Mouse (Mus musculus) heart, adult 2 months (tissue): ENCODE results near the gene Nemp1. TPM values are rescaled to one million over a fixed set of nuclear protein-coding genes. Genes with fewer than 3 reads are reported as not detected.

Source experiments
- DNase-seq, 2 experiments: peaks; one replicate each; pipeline ENCODE4 v3.0.0; 2021
- H3K27ac ChIP-seq: fragments of 200-600 bp; 2 replicates; pipeline ENCODE4 v1.8.1; 2022
- H3K27me3 ChIP-seq: fragments of 200-500 bp; 2 replicates; pipeline ENCODE4 v1.6.1; 2012; ENCODE audit warnings: mild to moderate bottlenecking, low read length, inconsistent platforms, mixed read lengths; ENCODE audit not compliant: control insufficient read depth, insufficient read depth
- H3K36me3 ChIP-seq: fragments of 200-500 bp; 2 replicates; pipeline ENCODE4 v1.6.1; 2012; ENCODE audit warnings: low read length, inconsistent platforms; ENCODE audit not compliant: control insufficient read depth, insufficient read depth
- H3K4me1 ChIP-seq: fragments of 200-500 bp; 2 replicates; pipeline ENCODE4 v1.6.1; 2011; ENCODE audit warnings: low read length; ENCODE audit not compliant: control insufficient read depth, insufficient read depth
- H3K4me3 ChIP-seq: fragments of 200-600 bp; 2 replicates; pipeline ENCODE4 v1.8.1; 2022
- H3K79me2 ChIP-seq: fragments of 200-500 bp; replicated peaks from 2 replicates; pipeline ENCODE4 v1.6.1; 2012; ENCODE audit warnings: mild to moderate bottlenecking, inconsistent platforms, low read length, moderate library complexity, mixed read lengths; ENCODE audit not compliant: control insufficient read depth, insufficient read depth
- H3K9ac ChIP-seq: fragments of 200-500 bp; 2 replicates; pipeline ENCODE4 v1.6.1; 2012; ENCODE audit warnings: low read depth, mild to moderate bottlenecking, control low read depth, inconsistent platforms, low read length, mixed read lengths
- CTCF ChIP-seq: fragments of 200-600 bp; IDR thresholded peaks from 2 replicates; pipeline ENCODE4 v1.8.1; 2022; ENCODE audit warnings: antibody characterized with exemption, mild to moderate bottlenecking, moderate library complexity
- EP300 ChIP-seq: fragments of 200-500 bp; IDR thresholded peaks from 2 replicates; pipeline ENCODE4 v1.6.1; 2011; ENCODE audit warnings: low read depth, low read length, control low read depth; ENCODE audit not compliant: insufficient read depth
- POLR2A ChIP-seq: fragments of 200-500 bp; IDR thresholded peaks from 2 replicates; pipeline ENCODE4 v1.6.1; 2011; ENCODE audit warnings: mild to moderate bottlenecking, low read depth, low read length, control low read depth; ENCODE audit not compliant: insufficient read depth
- WGBS: fragments of 180-500 bp; shearing (Covaris S2); methylation state at CpG from one replicate; pipeline ENCODE4 v1.1.7; 2018; 5-methylcytosine and 5-hydroxymethylcytosine counted together
- intact Hi-C: fragments of 180-260 bp; cut with DNase I; formaldehyde crosslinking; loops from one replicate; pipeline ENCODE4 v1.15.1; 2025
- polyA plus RNA-seq: library from polyadenylated mRNA; depleted of rRNA; stranded (reverse); fragments of >200 nt; gene quantifications from 2 replicates; pipeline ENCODE4 v1.2.3, GENCODE M21; 2012
- total RNA-seq, 2 experiments: library from RNA; stranded (reverse); gene quantifications; 2 replicates each; pipeline ENCODE4 v1.2.3; 2021

Gene Nemp1
- total and polyA plus RNA-seq, 3 experiments, result 2.2 to 4.2 (median 3.7) TPM

DNA sequence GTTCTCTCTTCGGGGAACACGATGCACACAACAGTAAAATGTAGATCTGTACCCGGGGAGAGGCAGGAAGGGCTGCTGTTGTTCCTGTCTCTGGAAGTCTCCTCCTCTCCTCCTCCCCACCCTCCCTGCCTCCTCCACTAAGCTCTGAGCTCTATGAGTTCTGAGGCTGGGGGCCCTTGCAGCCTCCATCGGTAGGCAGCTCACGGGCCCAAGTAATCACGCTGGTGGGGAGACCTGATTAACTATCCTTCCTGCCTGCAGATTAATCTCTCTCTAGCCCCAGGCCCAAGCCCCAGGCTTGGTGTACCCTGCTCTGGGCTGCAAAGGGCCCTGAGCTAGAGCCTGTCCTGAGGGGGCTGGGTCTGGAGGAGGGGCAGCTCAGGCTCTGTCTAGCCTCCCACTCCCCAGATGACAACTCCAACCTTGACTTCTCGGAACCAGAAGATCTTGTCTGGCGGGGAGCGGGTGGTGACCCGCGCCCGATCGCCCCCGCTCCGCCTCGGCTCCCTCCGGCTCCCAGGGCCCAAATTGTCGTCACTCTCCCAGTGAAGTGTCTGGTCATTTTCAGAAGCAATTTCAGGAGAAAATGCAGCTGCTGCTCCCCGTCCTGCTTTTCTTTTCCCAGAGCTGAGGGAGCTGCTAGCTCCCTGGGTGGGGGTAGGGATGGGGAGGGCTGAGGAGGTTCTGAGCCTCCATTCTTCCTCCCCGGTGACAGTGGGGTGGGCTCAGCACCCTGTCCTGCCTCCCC, 55.1 kb downstream of the Nemp1 start:
- Histone ChIP-seq H3K4me3 (peak overlapping the region; percentile 27), H3K9ac (peak overlapping the region; percentile 55), H3K27me3 (peaks cover 1% of the 10 kb centered on the region; the same call in 1 of the 2 replicates), H3K79me2 (no peaks in the 10 kb centered on the region), H3K27ac (peak overlapping the region; percentile 49), H3K36me3 (no peaks in the 10 kb centered on the region), H3K4me1 (no peaks in the 10 kb centered on the region)
- peak in 1 of 2 experiments; percentile 51 for DNase-seq
- intact Hi-C loops, result no loop called here
- TF ChIP-seq CTCF (no peak), POLR2A (no peak), EP300 (no peak)
- 22% methylated on average over 20 of the region's 20 CpGs for WGBS

DNA sequence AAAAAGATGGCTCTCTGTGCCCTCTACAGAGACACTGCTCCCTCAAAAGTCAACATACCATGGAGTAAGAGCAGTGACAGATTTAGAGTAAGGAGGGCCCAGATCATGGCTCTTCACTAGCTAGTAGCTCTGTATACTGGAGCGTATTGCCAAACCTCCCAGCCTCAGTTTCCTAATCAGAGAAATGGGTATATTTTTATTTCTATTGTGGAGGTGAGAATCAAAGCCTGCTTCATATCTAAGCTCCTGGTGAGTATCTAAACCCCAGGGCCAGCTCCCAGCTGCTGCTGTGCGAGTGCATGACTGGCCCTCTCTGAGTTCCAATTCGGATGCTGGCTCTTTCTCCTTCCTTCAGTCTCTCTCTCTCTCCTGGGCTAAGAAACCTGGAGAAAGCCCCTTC, 57.5 kb downstream of the Nemp1 start, which contains the start of gene Tac2:
TSS of gene Tac2 (plus strand) at position 301 of the 400 bp plus-strand sequence.
- intact Hi-C loops, result no loop called here
- DNase-seq, result no peak
- TF ChIP-seq POLR2A, result no peak
- no peak for TF ChIP-seq EP300
- TF ChIP-seq CTCF, result no peak
- H3K4me1 ChIP-seq, result no peaks in the 10 kb centered on the region
- H3K79me2 ChIP-seq, result no peaks in the 10 kb centered on the region
- WGBS, result 75% methylated on average over 3 of the region's 3 CpGs
- H3K9ac ChIP-seq, result no peak within 1 kb of the TSS
- H3K27ac ChIP-seq, result no peak within 1 kb of the TSS
- H3K4me3 ChIP-seq, result no peak within 1 kb of the TSS
- peaks cover 1% of the 10 kb centered on the region; the same call in 1 of the 2 replicates for H3K27me3 ChIP-seq
- H3K36me3 ChIP-seq, result no peaks in the 10 kb centered on the region

DNA sequence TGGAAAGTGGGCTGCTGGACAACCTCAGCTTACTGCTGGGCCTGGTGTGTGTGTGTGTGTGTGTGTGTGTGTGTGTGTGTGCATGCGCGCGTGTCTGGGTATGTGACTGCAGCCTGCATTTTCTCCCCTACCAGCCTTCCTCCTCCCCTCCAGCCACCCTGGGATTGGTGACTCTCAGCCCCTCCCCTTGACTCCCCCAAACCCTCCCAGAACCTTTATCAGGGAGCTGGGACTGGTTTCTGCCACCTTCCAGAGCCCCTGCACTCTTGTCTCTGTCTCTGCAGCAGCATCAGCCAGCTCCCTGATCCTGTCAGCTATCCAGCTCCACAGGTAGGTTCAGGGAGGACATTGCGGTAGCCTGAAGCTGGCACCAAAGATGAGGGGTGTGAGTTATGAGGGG, 58.4 kb downstream of the Nemp1 start:
- no peak for DNase-seq
- Histone ChIP-seq H3K27ac (no peak overlapping the region), H3K79me2 (no peaks in the 10 kb centered on the region), H3K36me3 (no peaks in the 10 kb centered on the region), H3K4me3 (no peak overlapping the region), H3K27me3 (peaks cover 1% of the 10 kb centered on the region; the same call in 1 of the 2 replicates), H3K4me1 (no peaks in the 10 kb centered on the region), H3K9ac (no peak overlapping the region)
- no peak for TF ChIP-seq EP300
- WGBS, result 57% methylated on average over 4 of the region's 4 CpGs
- intact Hi-C loops, result no loop called here

DNA sequence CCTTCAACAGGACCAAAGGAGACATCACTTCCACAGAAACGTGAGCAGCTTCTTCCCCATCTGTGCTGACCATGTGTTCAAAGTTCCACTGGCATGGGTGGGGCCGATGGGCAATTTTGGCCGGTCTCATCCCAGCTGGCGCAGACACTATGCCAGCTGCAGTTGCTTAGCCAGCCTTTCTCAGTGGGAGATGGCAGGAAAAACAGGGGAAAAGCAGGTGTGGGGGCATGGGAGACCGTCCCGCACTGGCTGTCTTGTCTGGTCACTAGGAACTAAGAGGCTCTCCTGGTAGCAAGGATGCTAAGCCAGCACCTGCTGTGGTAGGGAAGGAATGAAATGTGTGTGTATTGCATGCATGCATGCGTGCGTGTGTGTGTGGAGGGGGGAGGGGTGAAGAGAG, 61.7 kb downstream of the Nemp1 start:
- TF ChIP-seq EP300 (no peak), CTCF (no peak), POLR2A (no peak)
- Histone ChIP-seq H3K27ac (no peak overlapping the region), H3K4me1 (no peaks in the 10 kb centered on the region), H3K9ac (no peak overlapping the region), H3K4me3 (no peak overlapping the region), H3K79me2 (no peaks in the 10 kb centered on the region), H3K27me3 (no peaks in the 10 kb centered on the region), H3K36me3 (no peaks in the 10 kb centered on the region)
- WGBS, result 68% methylated on average over 8 of the region's 8 CpGs
- intact Hi-C loops, result no loop called here
- DNase-seq, result no peak

DNA sequence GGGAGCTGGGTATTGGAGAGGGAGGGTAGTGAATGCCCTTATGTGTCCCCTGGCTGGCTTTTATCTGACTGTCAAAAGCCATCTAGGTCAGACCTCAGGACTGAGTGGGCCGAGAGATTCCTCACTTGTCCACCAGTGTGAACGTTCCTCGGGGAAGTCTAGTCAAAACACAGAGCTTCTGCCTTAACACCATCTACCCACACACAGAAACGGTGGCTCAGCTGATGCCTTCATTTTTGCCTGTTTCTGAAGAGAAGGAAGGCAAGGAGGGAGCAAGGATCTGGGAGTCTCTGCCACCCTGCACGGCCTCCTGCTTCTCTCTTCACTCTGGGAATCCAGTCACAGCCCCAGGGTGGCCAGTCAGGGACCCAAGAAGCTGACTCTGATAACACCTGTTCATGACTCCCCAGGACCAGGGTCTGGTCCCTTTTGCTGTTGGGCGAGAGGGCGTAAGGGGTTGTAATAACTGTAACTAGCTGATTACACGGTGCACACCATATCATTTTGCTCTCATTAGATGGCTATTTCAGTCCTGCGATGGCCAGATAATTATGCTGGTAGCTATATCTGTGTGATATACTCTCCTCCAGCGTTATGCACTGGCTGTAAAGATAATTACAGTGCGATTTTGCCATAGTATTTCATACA, 63.7 kb downstream of the Nemp1 start:
- WGBS, result 63% methylated on average over 11 of the region's 11 CpGs
- TF ChIP-seq POLR2A (no peak), CTCF (no peak), EP300 (no peak)
- Histone ChIP-seq H3K36me3 (no peaks in the 10 kb centered on the region), H3K27ac (no peak overlapping the region), H3K79me2 (no peaks in the 10 kb centered on the region), H3K9ac (no peak overlapping the region), H3K4me3 (no peak overlapping the region), H3K27me3 (no peaks in the 10 kb centered on the region), H3K4me1 (no peaks in the 10 kb centered on the region)
- intact Hi-C loops, result loop anchor here (5.0 to 10.0 kb wide), 2 partner anchors 38 to 166 kb away; no protein-coding TSS in a partner anchor
- DNase-seq, result no peak

DNA sequence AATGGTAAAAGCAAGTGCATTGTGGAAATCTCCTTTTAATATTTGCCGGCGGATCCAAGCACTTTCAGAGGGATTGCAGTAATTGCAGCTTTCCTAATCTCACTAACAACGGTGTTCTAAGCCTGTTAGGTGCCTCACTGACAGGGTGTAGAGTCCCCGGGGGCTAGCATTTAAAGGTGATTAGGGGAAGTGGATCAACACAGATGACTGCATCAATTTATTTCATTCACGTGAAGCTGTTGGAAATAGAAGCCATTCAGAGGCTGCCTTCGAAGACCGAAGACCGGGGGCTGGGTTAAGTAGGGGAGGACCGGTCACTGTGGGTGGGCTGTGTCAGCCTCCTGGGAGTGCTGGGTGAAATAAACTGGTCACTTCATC, 64.2 kb downstream of the Nemp1 start:
- no peak overlapping the region for H3K27ac ChIP-seq
- H3K4me1 ChIP-seq, result no peaks in the 10 kb centered on the region
- H3K36me3 ChIP-seq, result no peaks in the 10 kb centered on the region
- H3K4me3 ChIP-seq, result no peak overlapping the region
- no peaks in the 10 kb centered on the region for H3K27me3 ChIP-seq
- H3K9ac ChIP-seq, result no peak overlapping the region
- intact Hi-C loops, result loop anchor here (5.0 to 10.0 kb wide), 2 partner anchors 39 to 166 kb away; no protein-coding TSS in a partner anchor
- H3K79me2 ChIP-seq, result no peaks in the 10 kb centered on the region
- DNase-seq, result no peak
- TF ChIP-seq CTCF (no peak), EP300 (no peak), POLR2A (no peak)
- WGBS, result 59% methylated on average over 9 of the region's 9 CpGs
